Mouse (Mus musculus) spleen, postnatal 14 days (tissue): ENCODE measurements around the gene Lfng.

Source experiments
- DNase-seq, 2 experiments: peaks; one replicate each; pipeline ENCODE4 v3.0.0; 2021 to 2022; ENCODE audit warnings: low spot score in 2 of 2

Lfng gene

GRCm38 (mm10) chr5:140589082-140589774, 17.9 kb upstream of the Lfng start:
- DNase-seq = no peak

GRCm38 (mm10) chr5:140594846-140595245, 12.3 kb upstream of the Lfng start:
- no peak for DNase-seq

- no peak for DNase-seq
Observed at GRCm38 (mm10) chr5:140596426-140596825, 10.7 kb upstream of the Lfng start.

DNA sequence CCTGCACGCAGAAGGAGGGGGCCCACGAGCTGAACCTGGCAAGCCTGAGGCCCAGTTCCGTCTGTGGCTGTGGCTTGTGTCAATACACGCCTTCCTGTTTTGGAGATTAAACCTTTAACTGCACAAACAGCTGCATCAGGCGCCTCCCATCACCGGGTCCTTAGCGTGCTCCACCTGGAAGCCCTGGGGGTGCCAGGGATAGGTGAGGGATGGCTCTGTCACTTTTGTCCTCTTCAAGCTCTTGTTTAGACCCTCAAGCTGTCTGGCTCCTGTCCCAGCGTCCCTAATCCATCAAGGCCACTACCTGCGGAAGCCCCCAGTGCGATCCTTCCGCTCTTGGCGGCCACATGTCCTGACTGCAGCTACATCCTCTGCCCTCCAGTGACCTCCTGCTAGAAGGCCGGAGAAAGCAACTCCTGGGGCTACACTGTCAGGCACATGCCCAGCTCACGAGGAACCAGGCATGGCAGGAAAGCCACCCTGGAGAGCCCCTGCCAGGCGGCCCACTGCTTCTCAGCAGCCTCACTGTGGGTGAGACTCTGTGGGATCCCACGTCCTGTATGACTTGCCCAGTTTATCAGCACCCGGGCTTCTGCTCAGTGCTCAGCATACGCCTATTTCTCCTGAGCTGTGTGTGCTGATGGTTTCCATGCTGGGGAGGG, 10.1 kb upstream of the Lfng start:
- DNase-seq = peak in 1 of 2 experiments; percentile 59

GRCm38 (mm10) chr5:140597787-140598186, 9.3 kb upstream of the Lfng start:
- DNase-seq = no peak

DNA sequence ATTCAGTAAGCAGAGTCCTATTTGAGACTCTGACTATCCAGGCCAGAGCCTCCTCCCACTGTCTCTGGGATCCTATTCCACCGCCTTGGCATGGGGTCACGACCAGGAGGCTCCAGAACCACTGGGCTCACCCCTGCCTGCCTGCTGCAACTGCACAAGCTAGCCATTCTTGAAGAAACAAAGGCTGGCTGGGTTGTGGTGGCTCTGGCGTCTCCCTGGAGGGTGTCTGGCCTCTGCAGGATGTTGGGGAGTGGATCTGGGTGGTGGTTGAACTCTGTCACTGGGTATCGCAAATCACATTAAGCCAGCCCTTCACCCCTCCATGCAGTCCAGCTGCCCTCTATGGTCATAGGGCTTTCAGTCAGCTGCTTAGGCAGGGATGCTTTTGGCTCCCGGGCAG, 7.2 kb upstream of the Lfng start:
- no peak for DNase-seq

DNA sequence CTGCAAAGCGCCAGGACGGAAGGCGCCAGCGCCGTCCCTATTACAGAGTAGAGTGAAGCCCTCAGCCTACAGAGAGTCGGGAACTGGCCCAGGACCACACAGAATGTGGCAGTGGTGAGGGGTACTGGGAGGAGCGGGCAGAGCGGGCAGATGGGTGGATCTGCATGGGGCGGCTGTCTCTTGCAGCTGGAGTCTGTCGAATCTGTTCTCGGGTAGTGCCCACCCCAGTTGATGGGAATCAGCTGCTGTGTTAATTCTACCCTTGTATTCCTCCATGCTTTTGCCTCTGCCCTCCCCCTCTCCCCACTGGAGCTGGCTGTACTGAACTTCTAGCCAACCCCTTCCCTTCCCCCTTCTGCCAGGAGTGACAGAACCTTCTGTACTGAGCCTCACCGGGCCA, 5.4 kb upstream of the Lfng start:
- DNase-seq = no peak

GRCm38 (mm10) chr5:140602540-140602939, 4.6 kb upstream of the Lfng start:
- no peak for DNase-seq

DNA sequence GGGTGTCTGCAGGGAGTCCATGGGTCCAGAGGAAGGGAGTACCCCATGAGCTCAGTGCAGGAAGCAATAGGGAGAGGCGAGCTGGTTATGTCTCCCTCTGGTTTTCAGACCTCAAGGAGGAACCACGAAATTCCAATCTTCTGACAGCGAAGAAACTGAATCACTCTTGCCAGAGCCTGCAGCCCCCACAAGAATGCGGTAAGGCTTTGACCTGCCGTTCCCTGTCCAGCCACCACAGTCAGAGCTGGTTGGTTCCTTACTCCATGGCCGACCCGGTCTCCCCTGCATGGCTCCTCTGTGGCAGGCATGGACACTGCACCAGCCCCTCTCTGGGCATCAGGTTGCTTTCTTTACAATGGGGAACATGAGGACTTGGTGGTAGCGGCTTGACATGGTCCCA, 2.7 kb upstream of the Lfng start:
- DNase-seq = no peak

DNA sequence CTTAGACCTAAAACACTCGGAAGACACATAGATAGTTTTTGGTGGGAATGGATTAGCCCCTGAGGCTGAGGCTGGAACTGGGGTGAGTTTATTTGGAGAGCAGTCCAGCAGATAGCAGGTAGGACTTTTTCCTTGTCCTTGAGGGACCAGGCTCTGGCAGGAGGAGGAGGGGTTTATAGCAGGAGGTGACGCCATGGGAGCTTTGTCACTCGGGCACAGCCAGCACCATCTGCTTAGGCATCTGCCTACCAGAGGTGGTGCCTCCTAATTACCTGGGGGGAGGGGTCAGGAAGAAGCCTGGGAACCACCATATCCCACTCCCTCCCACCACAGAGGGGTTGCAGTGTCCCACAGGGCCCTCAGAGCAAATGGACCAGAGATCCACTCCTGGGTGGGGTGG, 1.9 kb upstream of the Lfng start:
- no peak for DNase-seq

GRCm38 (mm10) chr5:140606386-140606785, 734 bp upstream of the Lfng start:
- DNase-seq = no peak

GRCm38 (mm10) chr5:140607836-140608633, 915 bp downstream of the Lfng start:
- no peak for DNase-seq

- DNase-seq = no peak
Observed at GRCm38 (mm10) chr5:140608634-140609015, 1.5 kb downstream of the Lfng start.

DNA sequence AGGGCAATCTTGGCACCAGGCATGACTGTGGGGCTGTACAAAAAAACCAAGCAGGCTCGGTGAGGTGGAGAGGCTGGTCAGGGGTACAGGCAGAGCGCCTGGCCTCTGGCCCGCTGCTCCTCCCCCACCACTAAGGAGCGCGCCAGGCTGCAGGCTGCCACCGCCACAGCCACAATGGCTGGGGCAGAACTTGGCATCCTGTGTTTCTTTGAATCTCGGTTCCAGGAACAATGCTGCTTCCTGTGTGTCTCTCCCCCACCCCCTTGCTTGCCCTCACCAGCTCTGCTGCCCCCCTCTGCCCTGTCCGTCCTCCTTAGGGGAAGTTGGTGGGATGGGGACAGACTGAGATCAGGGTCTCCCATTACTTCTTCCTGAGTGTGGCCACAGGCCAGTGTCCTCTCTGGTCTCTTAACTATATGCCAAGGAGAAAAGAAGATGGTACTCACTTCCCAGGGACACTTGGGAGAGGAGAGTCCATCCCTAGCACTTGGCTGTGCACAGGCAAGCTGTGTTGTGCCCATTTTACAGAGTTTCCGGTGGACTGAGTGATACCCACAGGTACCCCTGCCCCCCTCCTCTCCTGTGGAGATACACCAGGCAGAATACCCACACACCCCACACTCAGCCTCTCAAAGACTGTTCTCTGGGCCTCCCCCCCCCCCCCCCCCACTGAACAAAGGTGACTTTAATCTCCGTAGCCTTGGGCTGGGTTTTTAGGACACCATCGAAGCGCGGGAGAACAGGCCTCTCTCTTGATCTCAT, 2.6 kb downstream of the Lfng start:
- no peak for DNase-seq

DNA sequence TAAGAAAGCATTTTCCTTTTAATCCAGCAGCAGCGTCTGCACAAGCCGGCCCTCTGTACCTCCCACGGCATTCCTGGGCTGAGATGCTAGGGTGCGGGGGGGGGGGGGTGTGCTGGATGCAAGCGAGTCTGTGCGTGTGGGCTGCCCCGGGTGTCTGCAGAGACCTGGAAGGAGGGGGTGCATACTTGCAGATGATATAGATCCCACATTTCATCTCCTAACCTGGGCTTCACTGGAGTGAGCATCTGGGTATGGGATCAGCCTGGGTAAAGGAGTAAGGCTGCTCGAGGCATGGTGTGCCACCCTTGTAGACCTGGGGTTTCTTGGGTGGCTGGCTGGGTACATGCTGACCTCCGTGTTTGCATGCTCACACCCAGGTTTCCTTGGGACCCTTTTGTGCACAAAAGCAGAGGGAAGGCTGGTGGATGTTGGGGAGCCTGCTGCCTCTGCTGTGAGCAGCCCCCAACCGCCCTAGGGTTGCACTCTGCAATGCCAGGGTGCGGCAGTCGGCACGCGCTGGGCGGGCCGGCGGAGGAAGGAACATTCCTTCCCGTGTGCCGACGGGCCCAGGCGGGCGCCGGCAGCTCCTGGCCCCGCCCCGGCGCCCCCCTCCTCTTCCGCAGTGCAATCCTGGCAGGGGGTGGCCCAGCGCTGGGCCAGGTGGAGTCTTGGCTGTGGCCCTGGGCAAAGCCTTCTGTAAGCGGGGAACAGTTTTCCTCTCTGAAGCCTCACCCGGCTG, 3.3 kb downstream of the Lfng start:
- DNase-seq = no peak

GRCm38 (mm10) chr5:140611021-140611583, 4.0 kb downstream of the Lfng start:
- no peak for DNase-seq

DNA sequence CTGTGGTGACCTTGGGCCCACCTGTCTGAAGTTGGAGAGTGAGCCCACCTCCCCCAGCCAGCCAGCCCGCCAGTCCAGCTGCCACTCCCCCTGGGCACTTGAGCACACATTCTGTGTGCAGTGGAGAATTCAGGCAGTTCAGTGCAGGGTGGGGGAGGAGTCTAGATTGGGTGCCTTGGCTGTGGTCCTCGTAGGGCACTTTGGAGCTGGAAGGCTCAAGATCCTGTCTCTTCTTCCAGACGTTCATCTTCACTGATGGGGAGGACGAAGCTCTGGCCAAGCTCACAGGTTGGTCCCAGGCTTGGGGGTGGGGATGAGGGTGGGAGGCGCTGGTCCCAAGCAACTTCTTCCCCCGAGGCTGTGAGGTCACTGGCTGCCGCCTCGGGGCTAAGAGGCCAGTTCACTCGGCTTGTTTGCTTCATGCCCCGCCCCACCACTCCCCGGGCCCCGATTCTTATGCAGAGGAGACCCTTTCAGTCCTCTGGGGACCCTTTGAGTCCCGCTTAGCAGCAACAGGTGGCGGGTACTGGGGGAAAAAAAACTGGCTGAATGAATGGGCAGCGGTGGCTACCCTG, 4.6 kb downstream of the Lfng start:
- no peak for DNase-seq

- DNase-seq = no peak
Observed at GRCm38 (mm10) chr5:140612191-140612590, 5.1 kb downstream of the Lfng start.

DNA sequence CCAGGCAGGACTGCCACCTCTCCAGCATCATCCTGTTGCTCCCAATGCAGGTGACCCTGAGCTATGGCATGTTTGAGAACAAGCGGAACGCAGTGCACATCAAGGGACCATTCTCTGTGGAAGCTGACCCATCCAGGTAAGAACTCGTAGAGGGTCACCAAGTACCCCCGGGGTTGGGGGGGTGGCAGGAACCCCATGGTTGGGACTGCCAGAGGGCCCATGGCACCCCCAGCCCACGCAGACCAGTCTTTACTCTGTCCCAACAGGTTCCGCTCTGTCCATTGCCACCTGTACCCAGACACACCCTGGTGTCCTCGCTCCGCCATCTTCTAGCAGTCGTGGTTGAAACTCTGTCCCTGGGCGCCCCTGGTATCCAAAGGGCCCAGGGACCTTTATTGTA, 7.0 kb downstream of the Lfng start:
- DNase-seq = no peak

- no peak for DNase-seq
Observed at GRCm38 (mm10) chr5:140614837-140615236, 7.7 kb downstream of the Lfng start.
